Mouse (Mus musculus) limb, embryonic 14.5 days (tissue): ENCODE results near the gene Angpt4. TPM values are rescaled to one million over a fixed set of nuclear protein-coding genes. Genes with fewer than 3 reads are reported as not detected.

Source experiments
- ATAC-seq: fragments of 200-750 bp; cut with Nextera tagmentation; 2 replicates; pipeline ENCODE4 v1.8.0; 2017; ENCODE audit warnings: low read depth, moderate number of reproducible peaks, moderate TSS enrichment; ENCODE audit not compliant: low FRiP score
- DNase-seq: peaks from one replicate; pipeline ENCODE4 v3.0.0-alpha.2; 2015; ENCODE audit warnings: low spot score
- H3K27ac ChIP-seq: fragments of 300-500 bp; sonication (generic); replicated peaks from 2 replicates; pipeline ENCODE4 v1.5.1; 2014; ENCODE audit warnings: low read depth, mild to moderate bottlenecking, low read length, moderate library complexity, mixed read lengths
- H3K27me3 ChIP-seq: fragments of 300-500 bp; sonication (generic); 2 replicates; pipeline ENCODE4 v1.6.1; 2014; ENCODE audit warnings: low read length, mixed read lengths; ENCODE audit not compliant: control insufficient read depth, insufficient read depth
- H3K36me3 ChIP-seq: fragments of 300-500 bp; sonication (generic); 2 replicates; pipeline ENCODE4 v1.6.1; 2014; ENCODE audit warnings: mild to moderate bottlenecking, low read length, moderate library complexity, mixed read lengths; ENCODE audit not compliant: control insufficient read depth, insufficient read depth
- H3K4me1 ChIP-seq: fragments of 300-500 bp; sonication (generic); 2 replicates; pipeline ENCODE4 v1.6.1; 2014; ENCODE audit warnings: antibody characterized with exemption, low read length, mixed read lengths; ENCODE audit not compliant: control insufficient read depth, insufficient read depth
- H3K4me2 ChIP-seq: fragments of 300-500 bp; sonication (generic); replicated peaks from 2 replicates; pipeline ENCODE4 v1.6.1; 2014; ENCODE audit warnings: low read depth, mild to moderate bottlenecking, low read length, moderate library complexity; ENCODE audit not compliant: severe bottlenecking
- H3K4me3 ChIP-seq: fragments of 300-500 bp; sonication (generic); replicated peaks from 2 replicates; pipeline ENCODE4 v1.5.1; 2014; ENCODE audit warnings: low read length
- H3K9ac ChIP-seq: fragments of 300-500 bp; sonication (generic); 2 replicates; pipeline ENCODE4 v1.6.1; 2014; ENCODE audit warnings: mild to moderate bottlenecking, low read depth, low read length, moderate library complexity; ENCODE audit not compliant: severe bottlenecking
- H3K9me3 ChIP-seq: fragments of 300-500 bp; sonication (generic); 2 replicates; pipeline ENCODE4 v1.6.1; 2016; ENCODE audit warnings: low read length; ENCODE audit not compliant: control insufficient read depth
- POLR2A ChIP-seq: fragments of 200-500 bp; IDR thresholded peaks from 2 replicates; pipeline ENCODE4 v1.8.0; 2012; ENCODE audit warnings: inconsistent platforms, mild to moderate bottlenecking, moderate library complexity, borderline replicate concordance; ENCODE audit not compliant: insufficient read depth, insufficient read length; ENCODE audit errors: extremely low read depth
- WGBS: fragments of 180-500 bp; shearing (Covaris S2); extraction: QIAGEN DNeasy Blood & Tissue Kit; methylation state at CpG from one replicate; pipeline ENCODE4 v1.1.7; 2014; 5-methylcytosine and 5-hydroxymethylcytosine counted together
- polyA plus RNA-seq, 2 experiments: library from polyadenylated mRNA; depleted of rRNA in 1 of 2; stranded (reverse) in 1 of 2; unstranded in 1 of 2; fragments of >200 nt; fragmentation: Nextera tagmentation in 1 of 2; extraction: Ambion mirVana in 1 of 2; gene quantifications; 2 replicates each; pipeline versions ENCODE4 v1.2.1 to v1.2.3; 2012 to 2014

The Angpt4 gene
- polyA plus RNA-seq, 2 experiments: 0.36 to 0.59 TPM

DNA sequence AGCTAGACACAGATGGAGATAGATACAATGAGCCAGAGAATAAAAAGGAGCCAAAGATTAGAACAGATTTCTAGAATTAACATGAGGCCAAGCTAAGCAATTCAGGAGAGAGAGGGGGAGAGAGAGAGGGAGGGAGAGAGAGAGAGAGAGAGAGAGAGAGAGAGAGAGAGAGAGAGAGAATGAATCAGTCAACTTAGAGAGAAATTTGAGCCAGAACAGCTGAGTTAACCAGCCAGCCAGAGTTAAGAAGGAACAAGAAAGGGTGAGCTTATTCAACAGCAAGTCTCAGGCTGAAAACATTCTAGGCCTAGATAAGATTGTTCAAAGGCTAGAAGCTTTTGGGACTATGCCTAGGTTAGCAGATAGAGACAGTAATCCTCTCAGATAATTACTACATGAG lies 71.5 kb downstream of the Angpt4 start:
- H3K36me3 ChIP-seq: no peaks in the 10 kb centered on the region
- DNase-seq (no peak), ATAC-seq (no peak)
- H3K4me3 ChIP-seq: no peak overlapping the region
- no peak overlapping the region for H3K4me2 ChIP-seq
- H3K9ac ChIP-seq: no peak overlapping the region
- no peaks in the 10 kb centered on the region for H3K9me3 ChIP-seq
- TF ChIP-seq POLR2A: no peak
- H3K27ac ChIP-seq: no peak overlapping the region
- H3K4me1 ChIP-seq: peaks cover 23% of the 10 kb centered on the region
- H3K27me3 ChIP-seq: no peaks in the 10 kb centered on the region

DNA sequence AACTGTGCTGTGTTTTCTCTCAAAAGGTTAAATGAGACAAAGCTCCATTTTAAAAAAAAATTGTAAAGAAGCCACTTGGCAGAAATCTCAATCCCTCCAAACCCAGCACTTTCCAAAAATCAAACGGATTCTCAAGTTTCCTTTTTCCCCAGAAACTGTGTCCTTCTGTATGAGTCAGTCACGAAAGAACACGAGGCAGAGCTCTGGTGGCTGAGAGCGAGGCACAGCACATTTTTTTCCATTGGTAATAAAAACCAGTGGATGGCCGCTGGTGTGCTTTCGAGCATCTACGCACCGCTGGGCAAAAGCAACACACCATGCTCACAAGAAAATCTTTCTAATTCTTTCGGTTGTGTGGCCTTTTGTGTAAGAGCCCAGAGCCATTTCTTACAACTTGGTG lies 73.0 kb downstream of the Angpt4 start:
- H3K27me3 ChIP-seq: no peaks in the 10 kb centered on the region
- H3K9ac ChIP-seq: no peak overlapping the region
- ATAC-seq: no peak
- no peaks in the 10 kb centered on the region for H3K36me3 ChIP-seq
- no peaks in the 10 kb centered on the region for H3K9me3 ChIP-seq
- TF ChIP-seq POLR2A: no peak
- peaks cover 10% of the 10 kb centered on the region for H3K4me1 ChIP-seq
- peak; percentile 16 for DNase-seq
- H3K4me3 ChIP-seq: no peak overlapping the region
- no peak overlapping the region for H3K27ac ChIP-seq
- 45% methylated on average over 9 of the region's 9 CpGs for WGBS
- no peak overlapping the region for H3K4me2 ChIP-seq

DNA sequence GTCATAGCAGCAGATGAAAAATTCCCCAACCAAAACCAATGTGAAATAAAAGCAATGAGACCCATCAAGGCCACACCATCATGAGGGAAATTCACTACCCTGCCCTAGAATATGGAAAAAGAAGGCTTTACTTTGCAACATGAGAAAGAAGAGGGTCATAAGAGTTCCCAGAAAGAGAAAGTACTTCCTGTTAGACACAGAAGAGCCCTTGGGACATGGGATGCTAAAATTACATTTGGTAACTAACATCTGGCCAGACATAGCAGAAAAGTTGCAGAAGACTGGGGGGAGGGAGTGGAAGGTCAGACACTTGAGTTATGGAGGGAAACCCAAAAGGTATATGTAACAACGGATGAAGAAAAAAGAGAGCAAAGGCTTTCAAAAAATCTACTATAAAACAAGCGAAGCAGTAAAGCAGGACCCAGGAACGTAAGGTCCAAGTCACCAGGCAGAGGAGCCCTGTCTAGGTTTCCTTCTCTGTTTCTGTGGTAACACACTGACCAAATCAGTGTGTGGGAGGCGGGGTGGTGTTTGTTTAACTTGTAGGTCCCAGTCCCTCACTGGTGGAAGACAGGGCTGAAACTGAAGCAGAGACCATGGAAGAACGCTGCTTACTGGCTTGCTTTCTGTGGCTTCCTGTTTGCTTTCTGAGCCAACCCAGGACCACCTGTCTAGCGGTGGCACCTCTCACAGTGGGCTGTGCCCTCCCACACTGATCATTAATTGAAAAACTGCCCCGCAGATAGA lies 74.6 kb downstream of the Angpt4 start:
- H3K36me3 ChIP-seq: no peaks in the 10 kb centered on the region
- no peak overlapping the region for H3K4me2 ChIP-seq
- H3K9ac ChIP-seq: no peak overlapping the region
- no peak overlapping the region for H3K27ac ChIP-seq
- WGBS: 68% methylated on average over 7 of the region's 7 CpGs
- ATAC-seq (no peak), DNase-seq (no peak)
- no peaks in the 10 kb centered on the region for H3K9me3 ChIP-seq
- no peak for TF ChIP-seq POLR2A
- no peak overlapping the region for H3K4me3 ChIP-seq
- H3K27me3 ChIP-seq: no peaks in the 10 kb centered on the region
- peaks cover 4% of the 10 kb centered on the region; the same call in 1 of the 2 replicates for H3K4me1 ChIP-seq

DNA sequence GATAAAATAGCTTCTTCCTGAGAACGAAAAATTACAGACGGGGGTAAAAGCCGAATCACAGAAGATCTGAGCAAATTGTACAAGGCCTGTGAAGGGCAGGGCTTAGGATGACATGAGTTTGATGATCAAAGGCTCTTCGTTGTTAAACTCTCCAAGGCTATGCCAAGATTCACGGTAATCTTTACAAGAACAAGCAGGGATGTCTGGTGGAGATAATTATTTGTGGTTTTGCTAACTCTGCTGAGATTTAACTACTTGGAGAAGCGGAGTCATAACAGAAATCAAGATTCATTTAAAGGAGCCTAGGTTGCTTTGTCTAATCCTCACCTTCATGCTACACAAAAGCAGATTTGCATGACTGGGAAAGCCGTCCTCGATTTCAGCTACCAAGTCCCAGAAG lies 75.9 kb downstream of the Angpt4 start:
- H3K9ac ChIP-seq: no peak overlapping the region
- 79% methylated on average over 8 of the region's 8 CpGs for WGBS
- no peak for DNase-seq
- H3K27ac ChIP-seq: no peak overlapping the region
- H3K27me3 ChIP-seq: no peaks in the 10 kb centered on the region
- H3K4me2 ChIP-seq: no peak overlapping the region
- TF ChIP-seq POLR2A: no peak
- H3K4me3 ChIP-seq: no peak overlapping the region
- no peaks in the 10 kb centered on the region for H3K36me3 ChIP-seq
- peaks cover 4% of the 10 kb centered on the region; the same call in 1 of the 2 replicates for H3K4me1 ChIP-seq
- no peak for ATAC-seq
- H3K9me3 ChIP-seq: no peaks in the 10 kb centered on the region

DNA sequence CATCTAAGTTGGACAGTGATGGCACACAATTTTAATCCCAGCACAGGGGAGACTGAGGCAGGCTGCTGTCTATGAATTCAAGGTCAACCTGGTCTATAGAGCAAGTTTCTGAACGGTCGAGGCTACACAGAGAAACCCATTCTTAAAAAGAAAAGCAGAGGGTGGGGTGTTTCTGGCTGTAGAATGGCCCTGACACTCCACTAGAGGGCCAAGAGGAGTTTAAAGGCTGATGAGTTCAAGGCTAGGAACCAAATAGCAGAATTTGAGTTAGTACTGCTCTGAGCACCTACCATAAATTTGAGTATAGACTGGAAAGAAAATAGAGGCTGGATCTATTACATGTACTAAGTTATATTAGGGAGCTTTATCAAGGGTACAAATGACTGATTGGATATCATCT lies 78.0 kb downstream of the Angpt4 start:
- 79% methylated on average over 2 of the region's 2 CpGs for WGBS
- no peak for TF ChIP-seq POLR2A
- no peak overlapping the region for H3K4me3 ChIP-seq
- H3K27me3 ChIP-seq: no peaks in the 10 kb centered on the region
- H3K4me2 ChIP-seq: no peak overlapping the region
- H3K36me3 ChIP-seq: no peaks in the 10 kb centered on the region
- no peak for DNase-seq
- no peak overlapping the region for H3K27ac ChIP-seq
- H3K9ac ChIP-seq: no peak overlapping the region
- H3K4me1 ChIP-seq: peaks cover 4% of the 10 kb centered on the region; the same call in 1 of the 2 replicates
- no peak for ATAC-seq
- no peaks in the 10 kb centered on the region for H3K9me3 ChIP-seq
